Mouse (Mus musculus) lung, embryonic 16.5 days (tissue): Measurements from ENCODE around the gene Fip1l1. TPM values are rescaled to one million over a fixed set of nuclear protein-coding genes. Genes with fewer than 3 reads are reported as not detected.

Experiments
- ATAC-seq: fragments of 200-750 bp; cut with Nextera tagmentation; 2 replicates; pipeline ENCODE4 v1.8.0; 2017; ENCODE audit warnings: low read depth, mild to moderate bottlenecking, moderate library complexity
- H3K27ac ChIP-seq: fragments of 300-500 bp; sonication (generic); 2 replicates; pipeline ENCODE4 v1.5.1; 2014; ENCODE audit warnings: mild to moderate bottlenecking, control low read depth, low read length
- H3K27me3 ChIP-seq: fragments of 300-500 bp; sonication (generic); 2 replicates; pipeline ENCODE4 v1.6.1; 2014; ENCODE audit warnings: low read depth, low read length, mixed read lengths; ENCODE audit not compliant: control insufficient read depth, insufficient read depth
- H3K36me3 ChIP-seq: fragments of 300-500 bp; sonication (generic); 2 replicates; pipeline ENCODE4 v1.6.1; 2014; ENCODE audit warnings: low read length; ENCODE audit not compliant: control insufficient read depth, insufficient read depth
- H3K4me1 ChIP-seq: fragments of 300-500 bp; sonication (generic); replicated peaks from 2 replicates; pipeline ENCODE4 v1.6.1; 2014; ENCODE audit warnings: low read length, mixed read lengths; ENCODE audit not compliant: control insufficient read depth, insufficient read depth
- H3K4me2 ChIP-seq: fragments of 300-500 bp; sonication (generic); 2 replicates; pipeline ENCODE4 v1.6.1; 2014; ENCODE audit warnings: low read depth, low read length, control low read depth
- H3K4me3 ChIP-seq: fragments of 300-500 bp; sonication (generic); 2 replicates; pipeline ENCODE4 v1.5.1; 2014; ENCODE audit warnings: mild to moderate bottlenecking, low read length, control low read depth
- H3K9ac ChIP-seq: fragments of 300-500 bp; sonication (generic); 2 replicates; pipeline ENCODE4 v1.6.1; 2014; ENCODE audit warnings: low read length, control low read depth
- H3K9me3 ChIP-seq: fragments of 300-500 bp; sonication (generic); 2 replicates; pipeline ENCODE4 v1.6.1; 2016; ENCODE audit warnings: low read length; ENCODE audit not compliant: control insufficient read depth
- WGBS: fragments of 180-500 bp; shearing (Covaris S2); extraction: QIAGEN DNeasy Blood & Tissue Kit; methylation state at CpG from one replicate; pipeline ENCODE4 v1.1.7; 2014; 5-methylcytosine and 5-hydroxymethylcytosine counted together
- polyA plus RNA-seq: library from polyadenylated mRNA; unstranded; fragments of >200 nt; fragmentation: Nextera tagmentation; extraction: Ambion mirVana; gene quantifications from 2 replicates; pipeline ENCODE4 v1.2.1, GENCODE M21; 2015

Gene Fip1l1
- 76.9 and 82.8 TPM in 2 replicates for polyA plus RNA-seq

DNA sequence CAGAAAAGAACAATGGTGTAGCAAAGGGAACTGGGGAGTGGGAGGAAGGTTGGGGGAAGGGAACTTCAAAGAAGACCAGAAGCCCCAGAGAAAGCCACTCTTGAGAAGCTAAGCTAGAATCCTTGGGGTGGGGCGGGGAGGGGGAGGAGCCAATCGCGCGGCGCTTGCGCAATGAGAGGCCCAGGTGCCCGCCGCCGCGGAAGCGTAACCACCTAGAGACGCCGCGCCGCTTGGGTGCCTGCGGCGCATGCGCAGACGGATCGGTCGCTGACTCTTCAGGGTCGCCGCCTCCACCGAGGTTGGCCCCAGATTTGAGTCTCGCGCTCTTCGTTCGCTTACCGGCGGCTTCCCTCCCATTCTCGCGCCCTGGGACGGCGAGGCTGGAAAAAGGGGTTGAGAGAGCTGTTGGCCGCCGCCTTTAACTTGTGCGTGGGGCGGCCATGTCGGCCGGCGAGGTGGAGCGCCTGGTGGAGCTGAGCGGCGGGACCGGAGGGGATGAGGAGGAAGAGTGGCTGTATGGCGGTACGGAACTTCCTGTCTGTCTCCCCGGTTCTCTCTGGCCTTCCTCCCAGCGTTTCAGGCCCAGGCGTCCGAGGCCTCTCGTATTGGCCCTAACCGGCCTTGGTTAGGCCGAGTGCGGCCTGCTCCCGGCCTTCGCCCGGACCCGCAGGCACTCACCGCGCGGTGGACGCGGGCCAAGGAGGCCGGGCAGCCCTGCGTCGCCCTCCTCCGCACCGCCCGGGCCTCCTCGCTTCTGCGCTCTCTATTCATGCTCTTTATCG is at the start of gene Fip1l1:
Gene Fip1l1, plus strand, starts transcription at position 210 of the 782 bp plus-strand sequence.
- Histone ChIP-seq H3K9ac (peak within 1 kb of the TSS; percentile 80), H3K27me3 (no peaks in the 10 kb centered on the region), H3K4me1 (peaks cover 16% of the 10 kb centered on the region), H3K4me2 (peak within 1 kb of the TSS; percentile 60), H3K36me3 (peaks cover 7% of the 10 kb centered on the region; the same call in 1 of the 2 replicates), H3K27ac (peak within 1 kb of the TSS; percentile 91), H3K4me3 (peak within 1 kb of the TSS; percentile 70), H3K9me3 (no peaks in the 10 kb centered on the region)
- peak; percentile 89 for ATAC-seq
- WGBS, result 0% methylated on average over 71 of the region's 73 CpGs

DNA sequence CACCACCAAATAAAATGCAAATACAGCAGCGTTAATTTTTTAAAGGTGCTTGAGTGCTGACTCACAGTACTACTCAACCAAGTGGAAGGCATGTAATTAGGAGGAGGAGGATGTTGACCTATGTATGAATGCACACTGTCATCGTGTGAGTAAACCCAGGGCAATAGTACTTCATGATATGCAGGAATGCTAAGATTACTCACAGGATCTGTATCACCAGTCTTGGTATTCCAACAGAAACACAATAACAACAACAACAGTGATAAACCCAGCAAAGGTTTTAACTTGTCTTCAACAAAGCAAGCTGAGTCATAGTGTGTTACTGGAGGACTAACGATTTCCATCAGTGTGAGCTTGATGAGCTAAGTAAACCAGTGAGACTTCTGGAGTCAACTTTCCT is 42.5 kb upstream of the Fip1l1 start:
- ATAC-seq, result no peak
- 75% methylated on average over 3 of the region's 3 CpGs for WGBS

DNA sequence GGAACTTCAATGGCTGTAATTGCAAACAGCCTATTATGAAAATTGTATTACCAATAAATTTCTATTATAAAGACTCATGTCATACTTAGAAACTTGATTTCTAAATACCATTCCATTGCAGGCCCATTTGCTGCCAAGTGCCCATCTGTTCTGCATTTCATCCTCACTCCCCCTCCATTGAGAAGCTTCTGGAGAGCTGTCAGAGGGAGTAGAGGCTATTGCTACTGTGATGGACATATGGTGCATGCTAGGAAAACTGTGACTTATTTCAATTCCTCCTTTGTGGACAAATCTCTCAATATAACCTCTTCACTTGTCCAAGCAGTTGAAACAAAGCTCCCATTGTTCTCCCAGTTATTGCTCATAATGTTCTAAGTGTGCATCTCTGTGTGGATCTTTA is 23.6 kb upstream of the Fip1l1 start:
- H3K4me1 ChIP-seq, result no peaks in the 10 kb centered on the region
- H3K27ac ChIP-seq, result no peak overlapping the region
- peak; percentile 88 for ATAC-seq
- H3K9me3 ChIP-seq, result no peaks in the 10 kb centered on the region
- no peaks in the 10 kb centered on the region for H3K36me3 ChIP-seq
- no peak overlapping the region for H3K9ac ChIP-seq
- no peaks in the 10 kb centered on the region for H3K27me3 ChIP-seq
- no peak overlapping the region for H3K4me2 ChIP-seq
- no peak overlapping the region for H3K4me3 ChIP-seq

More for the DNA sequence above, 42.5 kb upstream of the Fip1l1 start:
- no peak overlapping the region for H3K4me3 ChIP-seq
- H3K27me3 ChIP-seq, result no peaks in the 10 kb centered on the region
- H3K9me3 ChIP-seq, result no peaks in the 10 kb centered on the region
- H3K27ac ChIP-seq, result no peak overlapping the region
- no peaks in the 10 kb centered on the region for H3K4me1 ChIP-seq
- H3K36me3 ChIP-seq, result no peaks in the 10 kb centered on the region
- no peak overlapping the region for H3K9ac ChIP-seq
- H3K4me2 ChIP-seq, result no peak overlapping the region

DNA sequence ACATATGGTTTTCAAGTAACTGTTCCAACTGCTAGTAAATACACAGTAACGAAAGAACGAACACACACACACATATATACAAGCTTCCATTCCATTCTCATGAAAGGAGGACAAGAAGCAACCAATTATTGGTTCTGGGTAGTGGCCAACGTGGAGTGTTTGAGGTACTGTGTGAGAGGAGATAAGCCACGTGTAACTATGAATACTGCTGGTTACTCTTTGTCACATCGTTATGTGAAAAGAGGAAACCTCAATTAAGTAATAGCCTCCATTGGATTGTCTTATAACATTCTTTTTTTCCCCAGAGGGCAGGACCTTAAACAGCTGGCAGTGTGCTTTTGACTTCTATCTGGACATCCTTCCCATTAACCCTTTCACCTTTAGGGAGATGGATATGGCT is 8.2 kb upstream of the Fip1l1 start:
- no peak for ATAC-seq
- H3K9ac ChIP-seq, result no peak overlapping the region
- H3K27ac ChIP-seq, result no peak overlapping the region
- no peaks in the 10 kb centered on the region for H3K27me3 ChIP-seq
- H3K9me3 ChIP-seq, result no peaks in the 10 kb centered on the region
- no peak overlapping the region for H3K4me3 ChIP-seq
- H3K4me1 ChIP-seq, result peaks cover 14% of the 10 kb centered on the region
- no peak overlapping the region for H3K4me2 ChIP-seq
- 64% methylated on average over 5 of the region's 5 CpGs for WGBS
- H3K36me3 ChIP-seq, result no peaks in the 10 kb centered on the region

DNA sequence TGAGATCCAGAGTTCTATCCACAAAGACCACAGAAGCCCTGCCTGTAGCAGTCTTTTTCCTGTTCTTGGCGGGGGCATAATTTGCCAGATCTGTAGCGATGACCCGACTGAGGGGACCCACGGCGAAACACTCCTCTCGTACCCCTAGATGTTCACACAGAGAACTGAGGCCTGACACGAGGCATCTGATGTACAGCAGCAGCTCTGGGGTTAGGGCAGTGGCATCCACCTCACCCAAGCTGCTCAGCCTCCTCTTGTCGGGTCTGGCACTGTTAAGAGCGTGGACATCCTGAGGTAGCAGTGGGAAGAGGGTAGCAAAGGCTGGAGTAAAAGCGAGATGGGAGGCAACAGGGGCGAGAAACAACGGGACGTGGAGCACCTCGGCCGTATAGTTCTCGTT is 4.5 kb upstream of the Fip1l1 start:
- peak overlapping the region; percentile 67 for H3K9ac ChIP-seq
- H3K27ac ChIP-seq, result no peak overlapping the region
- ATAC-seq, result no peak
- H3K4me2 ChIP-seq, result peak overlapping the region; percentile 86
- H3K9me3 ChIP-seq, result no peaks in the 10 kb centered on the region
- peak overlapping the region; percentile 98 for H3K4me3 ChIP-seq
- peaks cover 16% of the 10 kb centered on the region for H3K4me1 ChIP-seq
- no peaks in the 10 kb centered on the region for H3K27me3 ChIP-seq
- 13% methylated on average over 16 of the region's 16 CpGs for WGBS
- H3K36me3 ChIP-seq, result no peaks in the 10 kb centered on the region

DNA sequence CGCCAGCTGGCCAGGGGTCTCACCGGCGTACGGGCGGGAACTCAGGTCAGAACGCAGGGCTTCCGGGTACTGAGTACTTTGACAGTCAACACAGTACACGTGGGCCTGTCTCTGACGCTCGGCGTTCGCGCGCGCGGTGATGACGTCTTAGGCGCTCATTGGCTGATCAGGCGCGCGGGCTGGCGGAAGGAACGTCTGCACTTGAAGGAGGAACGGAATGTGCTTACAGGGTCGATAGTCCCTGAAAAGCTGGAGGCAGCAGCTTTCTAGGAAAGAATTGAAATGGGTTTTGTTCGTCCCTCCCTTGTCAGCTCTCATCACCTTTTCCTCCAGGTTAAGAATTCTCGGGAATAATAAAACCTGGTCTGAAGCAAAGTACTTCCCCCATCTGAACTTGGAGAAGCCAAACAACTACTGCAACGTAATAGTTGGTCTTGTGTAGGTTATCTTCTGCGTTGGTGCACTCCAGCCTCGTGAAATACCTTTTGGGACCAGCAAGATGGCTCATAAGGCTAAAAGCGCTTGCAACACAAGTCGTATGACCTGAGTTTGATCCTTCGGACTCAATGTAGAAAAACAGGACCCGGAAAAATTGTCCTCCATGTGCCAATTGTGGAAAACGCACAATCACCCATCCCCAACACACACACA is 3.5 kb upstream of the Fip1l1 start, which contains the start of gene Scfd2:
Gene Scfd2, minus strand, starts transcription at position 130 of the 651 bp plus-strand sequence.
- Histone ChIP-seq H3K36me3 (no peaks in the 10 kb centered on the region), H3K9ac (peak within 1 kb of the TSS; percentile 67), H3K27me3 (no peaks in the 10 kb centered on the region), H3K4me2 (peak within 1 kb of the TSS; percentile 86), H3K4me1 (peaks cover 17% of the 10 kb centered on the region), H3K4me3 (peak within 1 kb of the TSS; percentile 98), H3K27ac (peak within 1 kb of the TSS; percentile 83), H3K9me3 (no peaks in the 10 kb centered on the region)
- peak; percentile 89 for ATAC-seq
- WGBS, result 5% methylated on average over 35 of the region's 35 CpGs

DNA sequence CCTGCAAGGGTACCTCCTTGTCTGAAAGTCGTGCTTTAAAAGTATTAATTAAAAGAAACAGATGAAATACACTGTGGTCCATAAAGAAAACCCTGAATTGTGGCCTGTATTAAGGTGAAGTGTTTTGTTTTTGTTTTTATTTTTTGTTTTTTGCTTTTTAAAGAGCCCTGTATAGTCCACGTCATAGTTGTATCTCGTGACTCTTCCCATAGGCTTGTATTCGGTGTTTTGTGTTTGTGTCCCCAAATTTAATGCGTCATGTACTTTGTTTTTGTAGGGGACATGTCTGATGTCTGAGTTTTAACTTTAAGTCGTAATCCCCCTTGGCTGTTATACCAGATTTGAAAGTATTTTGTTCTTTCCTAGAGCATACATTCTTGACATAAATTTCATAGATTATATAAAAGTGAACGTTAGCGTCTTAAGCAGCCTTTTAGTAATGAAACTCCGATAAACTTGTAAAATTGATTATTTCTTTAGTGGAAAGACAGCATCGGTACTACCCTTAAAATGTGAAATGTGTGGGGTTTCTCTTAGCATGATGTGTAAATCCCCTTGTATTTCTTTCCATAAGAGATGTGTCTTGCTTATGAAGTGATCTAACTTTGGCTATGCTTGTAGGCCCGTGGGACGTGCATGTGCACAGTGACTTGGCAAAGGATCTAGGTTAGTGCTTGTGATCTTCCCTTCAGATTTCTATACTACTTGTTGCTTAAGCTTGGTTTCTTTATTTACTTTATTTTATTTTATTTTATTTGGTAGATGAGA is 1.1 kb downstream of the Fip1l1 start:
- ATAC-seq, result no peak

DNA sequence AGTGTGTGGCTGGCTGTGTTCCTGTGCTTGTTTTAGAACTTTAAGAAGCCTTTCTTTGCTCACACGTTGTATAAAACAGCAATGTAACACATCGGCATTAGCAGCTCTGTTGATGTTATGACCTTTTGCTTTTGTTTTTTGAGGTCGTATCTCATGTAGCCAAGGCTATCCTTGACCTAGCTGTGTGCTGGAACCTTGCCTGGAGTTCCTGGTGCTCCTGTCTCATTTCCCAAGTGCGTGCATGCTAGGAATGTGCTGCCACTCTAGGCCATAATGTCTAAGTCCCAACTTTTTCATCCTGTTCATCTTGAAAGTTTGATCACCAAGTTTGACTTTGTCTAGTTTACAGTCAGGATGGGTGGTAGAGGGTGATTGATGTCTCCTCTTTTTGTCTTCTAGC is 10.4 kb downstream of the Fip1l1 start:
- WGBS, result 83% methylated on average over 4 of the region's 4 CpGs
- Histone ChIP-seq H3K27ac (no peak overlapping the region), H3K9me3 (no peaks in the 10 kb centered on the region), H3K4me2 (no peak overlapping the region), H3K4me1 (no peaks in the 10 kb centered on the region), H3K4me3 (no peak overlapping the region), H3K9ac (no peak overlapping the region), H3K36me3 (peaks cover 37% of the 10 kb centered on the region), H3K27me3 (no peaks in the 10 kb centered on the region)
- no peak for ATAC-seq

More for the DNA sequence above, 1.1 kb downstream of the Fip1l1 start:
- 37% methylated on average over 12 of the region's 12 CpGs for WGBS
- H3K4me2 ChIP-seq, result peak overlapping the region; percentile 60
- no peak overlapping the region for H3K27ac ChIP-seq
- no peaks in the 10 kb centered on the region for H3K27me3 ChIP-seq
- no peaks in the 10 kb centered on the region for H3K9me3 ChIP-seq
- peak overlapping the region; percentile 70 for H3K4me3 ChIP-seq
- peak overlapping the region; percentile 80 for H3K9ac ChIP-seq
- peaks cover 7% of the 10 kb centered on the region; the same call in 1 of the 2 replicates for H3K36me3 ChIP-seq
- H3K4me1 ChIP-seq, result peaks cover 10% of the 10 kb centered on the region

DNA sequence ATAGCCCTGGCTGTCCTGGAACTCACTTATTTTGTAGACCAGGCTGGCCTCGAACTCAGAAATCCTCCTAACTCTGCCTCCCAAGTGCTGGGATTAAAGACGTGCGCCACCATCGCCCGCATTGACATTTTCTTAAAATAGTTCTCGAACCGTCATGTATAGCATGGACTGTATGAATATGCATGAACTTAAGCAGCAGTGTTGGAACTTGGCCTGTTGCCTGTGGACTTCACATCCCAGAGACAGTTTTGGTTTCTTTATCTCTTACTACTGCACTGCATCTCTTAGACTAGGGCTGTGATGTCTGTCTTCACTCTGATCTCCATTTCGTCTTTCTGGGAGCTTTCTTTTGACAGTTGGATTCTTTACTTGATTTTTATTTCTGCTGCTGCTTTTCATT is 14.3 kb downstream of the Fip1l1 start:
- no peak for ATAC-seq
- H3K36me3 ChIP-seq, result peaks cover 32% of the 10 kb centered on the region

More for the DNA sequence above, 14.3 kb downstream of the Fip1l1 start:
- no peak overlapping the region for H3K4me3 ChIP-seq
- no peak overlapping the region for H3K4me2 ChIP-seq
- H3K9me3 ChIP-seq, result no peaks in the 10 kb centered on the region
- 88% methylated on average over 8 of the region's 8 CpGs for whole genome bisulfite sequencing
- H3K27me3 ChIP-seq, result no peaks in the 10 kb centered on the region
- no peaks in the 10 kb centered on the region for H3K4me1 ChIP-seq
- H3K9ac ChIP-seq, result no peak overlapping the region
- no peak overlapping the region for H3K27ac ChIP-seq
